Mouse (Mus musculus) brain, embryonic 14.5 days (tissue): ENCODE measurements around the gene Mllt11.

Source experiments
- CTCF ChIP-seq: fragments of 200-500 bp; IDR thresholded peaks from 2 replicates; pipeline ENCODE4 v1.5.1; 2012; ENCODE audit warnings: inconsistent platforms, mild to moderate bottlenecking, moderate library complexity, borderline replicate concordance; ENCODE audit not compliant: insufficient read depth, insufficient read length; ENCODE audit errors: extremely low read depth
- POLR2A ChIP-seq: fragments of 200-500 bp; IDR thresholded peaks from 2 replicates; pipeline ENCODE4 v1.6.1; 2012; ENCODE audit warnings: mild to moderate bottlenecking, inconsistent platforms, borderline replicate concordance; ENCODE audit not compliant: poor library complexity, insufficient read depth, insufficient read length, severe bottlenecking; ENCODE audit errors: extremely low read depth

DNA sequence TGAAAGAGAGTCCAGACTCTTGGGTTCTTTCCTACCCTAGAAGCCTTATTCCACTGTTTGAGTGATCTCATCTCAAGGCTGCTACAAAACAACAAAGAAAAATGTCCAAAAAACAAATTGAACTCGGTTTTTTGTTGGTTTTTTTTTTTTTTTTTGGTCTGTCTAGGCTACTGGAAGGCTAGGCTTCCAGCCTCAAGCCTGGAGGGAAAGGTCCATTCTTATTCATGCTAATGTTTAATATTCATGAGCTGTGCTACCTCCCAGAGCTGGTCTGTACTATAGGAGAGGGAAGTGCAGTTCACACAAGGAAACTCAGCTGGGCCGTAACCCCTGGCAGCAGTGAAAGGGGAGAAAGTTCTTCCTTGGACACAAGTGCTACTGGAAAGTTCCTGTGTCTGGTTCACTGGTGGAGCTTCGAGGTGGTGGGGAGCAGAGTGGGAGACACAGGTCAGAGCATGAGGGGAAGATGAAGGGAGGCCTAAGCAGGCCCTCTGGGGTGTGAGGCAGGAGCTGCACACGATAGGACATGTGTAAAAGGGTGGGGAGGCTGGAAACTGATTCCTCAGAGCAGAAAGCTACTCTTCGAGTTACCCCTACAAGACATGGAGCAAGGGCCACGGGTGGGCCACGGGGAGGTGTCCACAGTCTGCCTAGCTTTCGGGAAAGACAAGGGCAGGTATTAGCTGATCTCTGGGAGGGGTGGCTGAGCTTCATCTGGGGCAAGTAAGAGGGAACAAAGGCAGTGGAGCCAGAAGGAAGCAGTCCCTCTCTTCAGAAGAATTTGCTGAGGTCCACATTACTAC is 1.3 kb downstream of the Mllt11 start:
- TF ChIP-seq CTCF: no peak
- TF ChIP-seq POLR2A: no peak
